Mouse (Mus musculus): Measurements from ENCODE around the gene Cdadc1. TPM values are rescaled to one million over a fixed set of nuclear protein-coding genes. Genes with fewer than 3 reads are reported as not detected.
A peak's percentile ranks its signal among the peaks of the same experiment; 100 is the strongest.

The Cdadc1 gene
- 10 to 100 TPM; 42.0 to 49.1 TPM for total RNA-seq (2021)
- long read RNA-seq, transcript Cdadc1-207 (5 exons, 2,579 nt), result minor isoform, 16 of 49 reads
- long read RNA-seq, transcript Cdadc1-202 (10 exons, 2,202 nt), result major isoform, 21 of 49 reads
- long read RNA-seq, partial matches to known transcripts, result 4 of 49 reads
- long read RNA-seq, other reads (novel, unspliced or antisense), result 3 of 49 reads

DNA sequence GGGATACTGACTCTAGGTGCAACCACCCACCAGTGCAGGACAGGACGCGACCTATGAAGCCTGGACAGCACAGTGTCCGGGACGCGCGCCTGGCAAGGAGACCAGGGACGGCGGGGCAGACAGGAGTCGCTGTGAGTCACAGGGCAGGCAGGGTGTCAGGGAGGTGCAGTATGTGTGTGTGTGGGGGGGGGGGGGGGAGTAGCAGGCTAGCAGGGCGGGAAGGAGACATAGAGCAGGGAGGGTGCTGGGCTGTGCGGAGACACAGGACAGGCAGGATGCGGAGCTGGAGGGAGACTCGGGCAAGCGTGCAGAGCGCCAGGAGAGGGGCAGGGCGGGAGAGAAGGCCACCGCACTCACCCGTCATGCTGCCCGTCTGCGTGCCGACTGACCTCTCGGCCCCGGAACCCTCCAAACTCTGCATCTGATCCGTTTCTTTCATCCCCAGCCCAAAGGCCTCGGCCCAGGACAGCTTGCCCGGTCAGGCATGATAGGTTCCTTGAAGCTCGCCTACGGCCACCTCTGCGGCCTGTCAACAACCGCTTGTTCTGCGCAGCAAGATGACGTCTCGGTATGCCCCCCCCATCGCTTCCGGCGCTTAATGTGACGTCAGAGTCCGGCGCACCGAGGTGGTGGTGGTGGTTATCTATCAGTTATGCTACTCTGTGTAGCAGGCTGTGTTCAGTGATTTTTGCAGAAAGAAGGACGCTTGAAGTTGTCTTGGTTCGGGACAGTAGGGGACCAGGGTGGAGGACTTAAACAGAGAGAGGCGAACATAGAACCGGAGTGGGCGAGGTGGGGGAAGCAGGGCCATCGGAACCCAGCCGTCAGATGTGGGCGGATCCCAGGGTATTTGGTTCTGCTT lies at the start of gene Cdadc1:
Cdadc1 (minus strand) TSS at position 562 of the 862 bp plus-strand sequence.
- DNase-seq (ENCODE audit: low spot score in 2 of 2), result peak; percentile 99

DNA sequence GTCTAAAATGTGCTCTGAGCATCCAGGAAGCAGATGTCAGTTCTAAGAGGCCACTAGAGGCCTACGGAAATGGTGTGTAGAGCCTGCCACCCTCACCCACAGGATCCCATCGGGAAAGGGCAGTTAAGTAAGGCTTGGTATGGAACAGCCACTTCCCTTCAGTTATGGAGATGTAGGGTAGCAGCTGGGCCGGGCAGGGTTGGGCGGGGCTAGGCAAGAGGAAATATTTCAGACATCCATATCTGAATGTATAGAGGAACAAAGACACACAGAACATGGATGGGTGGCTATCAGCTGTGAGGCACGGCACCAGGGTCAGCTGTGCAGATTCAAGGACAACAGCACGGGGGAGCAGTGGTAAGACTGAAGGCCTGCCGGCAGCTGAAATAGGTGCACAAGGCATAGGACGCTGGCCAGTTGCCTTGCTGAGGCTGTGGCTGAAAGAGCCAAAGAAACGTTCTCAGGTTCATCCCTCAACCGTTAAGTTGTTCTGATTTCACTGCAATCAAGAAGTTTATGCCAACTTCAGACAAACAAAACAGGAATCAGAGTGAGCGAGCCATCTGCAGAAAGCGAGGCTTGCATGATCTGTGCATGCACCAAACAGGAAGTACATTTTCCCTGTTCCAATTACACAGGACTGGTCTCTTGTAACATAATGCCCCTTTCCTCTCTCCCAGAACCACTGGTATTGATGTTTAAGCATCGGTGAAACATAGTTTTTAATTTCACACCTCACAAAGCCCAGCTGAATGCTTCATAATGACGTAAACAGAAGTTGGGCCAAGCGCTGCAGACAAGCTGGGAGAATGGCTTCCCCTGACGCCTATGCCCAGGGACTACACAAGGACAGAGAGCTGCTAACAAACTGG lies 49.3 kb upstream of the Cdadc1 start:
- no peak for DNase-seq (ENCODE audit: low spot score in 2 of 2)

DNA sequence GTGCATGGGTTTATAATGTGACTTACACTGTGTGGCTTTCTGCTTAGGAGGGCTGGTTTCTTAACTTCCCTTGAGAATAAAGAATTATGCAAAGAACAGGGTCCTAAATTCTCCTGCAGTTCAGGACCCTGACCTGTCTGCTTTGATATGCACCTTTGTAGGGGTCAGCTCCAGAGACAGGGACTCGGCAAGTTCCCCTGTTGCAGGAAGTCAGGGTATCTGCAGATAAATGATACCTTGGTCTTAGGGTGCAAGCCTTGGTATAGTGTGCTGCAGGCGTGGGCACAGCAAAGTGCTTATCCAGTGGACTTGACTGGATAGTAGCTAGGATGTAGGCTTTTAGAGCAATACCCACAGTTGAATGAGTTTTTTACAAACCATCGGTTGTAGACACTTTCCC lies 47.1 kb upstream of the Cdadc1 start:
- DNase-seq (ENCODE audit: low spot score in 2 of 2), result no peak

DNA sequence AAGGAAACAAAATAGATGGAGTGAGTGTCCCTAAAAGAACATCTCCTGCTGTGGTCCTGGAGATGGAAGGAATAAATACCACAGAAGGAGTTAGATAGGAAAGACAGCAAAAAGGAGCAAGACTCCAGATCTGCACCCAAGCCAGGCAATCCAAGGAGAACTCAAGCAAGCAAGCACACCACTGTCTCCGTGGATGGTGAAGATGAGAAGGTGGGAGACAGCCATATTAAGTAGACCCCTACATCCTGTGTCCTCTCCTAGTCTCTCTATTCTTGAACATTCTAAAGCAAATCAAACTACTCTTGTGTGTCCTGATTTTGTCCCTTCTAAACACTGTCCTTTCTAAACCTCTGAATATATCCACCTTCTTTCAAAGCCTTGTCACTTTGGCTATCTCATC lies 46.4 kb upstream of the Cdadc1 start:
- no peak for DNase-seq (ENCODE audit: low spot score in 2 of 2)

DNA sequence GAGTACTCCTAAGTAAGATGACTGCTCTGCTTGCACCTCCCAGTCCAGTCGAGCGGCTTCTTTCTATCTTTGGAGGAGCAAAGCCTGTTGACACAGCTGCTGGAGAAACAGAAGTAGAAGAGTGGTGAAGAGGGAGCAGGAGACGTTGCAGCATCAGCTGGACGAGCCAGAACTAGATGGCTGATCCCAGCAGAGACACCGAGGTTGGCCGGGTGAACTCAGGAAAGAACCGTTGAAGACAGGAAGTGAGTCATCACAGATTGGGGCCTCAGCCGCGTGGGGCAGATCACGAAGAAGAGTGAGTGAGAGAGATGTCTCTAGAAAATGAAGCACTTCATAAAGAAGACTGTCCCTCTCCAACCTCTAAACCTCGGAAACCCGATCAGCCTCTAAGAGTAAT lies 45.8 kb upstream of the Cdadc1 start:
- no peak for DNase-seq (ENCODE audit: low spot score in 2 of 2)

DNA sequence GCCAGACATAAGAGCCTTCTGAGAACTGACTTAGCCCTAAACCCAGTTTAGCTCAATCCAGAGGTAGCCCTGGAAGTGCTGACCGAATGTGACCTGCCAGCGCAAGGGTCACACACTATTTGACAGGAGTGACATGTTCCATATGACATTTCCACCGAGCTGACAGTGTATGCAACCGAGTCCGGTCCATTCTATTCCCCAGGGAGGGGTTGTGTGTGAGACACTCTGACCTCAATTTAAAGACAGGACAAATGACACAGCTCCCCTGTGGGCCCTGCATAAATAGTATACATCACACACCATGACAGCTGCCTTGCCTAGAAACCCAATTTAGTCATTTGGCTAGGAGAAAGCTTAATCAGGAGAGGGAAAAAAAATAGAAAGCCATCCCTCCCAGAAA lies 44.1 kb upstream of the Cdadc1 start:
- no peak for DNase-seq (ENCODE audit: low spot score in 2 of 2)

DNA sequence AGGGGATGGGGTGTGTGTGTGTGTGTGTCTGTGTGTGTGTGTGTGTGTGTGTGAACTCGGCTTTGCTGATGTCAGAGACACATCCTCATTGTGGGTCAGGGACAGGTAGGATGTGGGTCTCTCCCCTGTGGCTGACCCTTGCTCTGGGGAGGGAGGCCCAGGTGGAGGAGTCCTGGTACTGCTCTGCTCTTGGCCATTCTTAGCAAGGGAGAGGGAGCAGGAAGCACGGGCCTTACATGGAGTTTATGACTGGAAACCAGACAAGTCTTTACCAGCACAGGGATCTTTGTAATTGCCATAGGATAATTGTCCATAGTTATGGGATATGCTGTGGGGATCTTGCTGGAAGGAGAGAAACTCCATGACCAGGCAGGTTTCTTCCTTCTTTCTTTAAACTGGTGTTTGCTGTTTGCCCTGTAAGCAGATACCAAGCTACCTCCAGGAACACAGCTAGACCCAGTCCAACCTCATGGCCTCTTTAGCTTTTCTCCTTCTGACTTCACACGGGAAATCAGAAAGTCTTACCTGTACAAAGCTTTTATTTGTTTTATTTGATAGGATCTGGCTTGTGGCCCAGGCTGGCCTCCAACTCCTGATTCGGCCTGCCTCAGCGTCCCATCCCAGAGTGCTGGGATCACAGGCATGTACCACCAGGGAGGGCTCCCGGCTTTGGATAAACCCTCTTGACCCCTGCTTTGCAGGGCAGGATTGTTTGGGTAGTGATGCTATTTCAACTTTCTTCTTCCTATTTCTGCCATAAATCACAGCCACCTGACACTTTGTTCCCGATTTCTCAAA lies 41.3 kb upstream of the Cdadc1 start:
- DNase-seq (ENCODE audit: low spot score in 2 of 2), result no peak

DNA sequence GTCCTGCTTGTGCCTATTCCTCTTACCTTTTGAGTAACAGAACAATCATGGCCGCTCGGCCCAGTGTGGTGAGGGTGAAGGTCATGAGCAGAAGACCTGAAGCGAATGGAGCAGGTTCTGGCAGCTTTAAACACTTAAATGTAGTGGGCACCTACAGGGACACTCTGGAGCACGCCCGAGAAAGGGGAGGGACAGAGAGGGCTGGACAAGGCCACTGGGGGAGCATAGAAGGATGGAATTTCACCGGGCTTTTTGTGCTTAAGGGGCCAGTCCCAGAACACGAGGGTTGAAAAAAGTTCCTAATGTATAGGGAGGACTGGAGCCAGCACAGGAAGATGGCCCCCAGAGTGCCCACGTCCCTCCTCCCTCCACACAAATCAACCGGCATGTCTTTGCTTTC lies 36.2 kb upstream of the Cdadc1 start:
- no peak for DNase-seq (ENCODE audit: low spot score in 2 of 2)

DNA sequence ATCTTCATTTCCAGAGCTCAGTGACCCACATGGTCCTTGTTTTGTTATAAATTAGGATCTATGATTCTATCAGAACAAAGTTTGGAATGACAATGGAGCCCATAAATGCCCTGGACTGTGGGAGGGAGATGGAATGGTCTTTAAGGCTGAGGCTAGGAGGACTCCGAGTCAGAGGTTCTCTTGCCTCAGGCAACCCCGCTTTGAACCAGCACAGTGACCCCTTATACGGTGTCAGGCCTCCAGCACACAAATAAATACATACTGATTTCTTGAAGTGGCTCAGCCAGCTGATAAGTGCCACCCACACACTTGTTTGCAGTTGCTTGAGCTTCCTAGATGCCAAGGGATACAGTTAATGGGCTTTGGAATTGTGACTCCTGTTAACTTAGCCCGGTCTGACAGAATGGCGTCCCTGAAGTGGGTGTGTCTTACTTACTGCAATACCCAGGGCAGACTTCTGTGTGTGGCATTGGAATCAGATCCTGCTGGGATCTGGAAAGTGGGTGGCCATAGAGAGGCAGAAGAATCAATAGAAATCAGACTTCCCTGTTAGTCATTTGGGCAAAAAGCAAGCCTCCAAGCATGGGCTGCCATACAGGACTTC lies 35.6 kb upstream of the Cdadc1 start:
- DNase-seq (ENCODE audit: low spot score in 2 of 2), result no peak

DNA sequence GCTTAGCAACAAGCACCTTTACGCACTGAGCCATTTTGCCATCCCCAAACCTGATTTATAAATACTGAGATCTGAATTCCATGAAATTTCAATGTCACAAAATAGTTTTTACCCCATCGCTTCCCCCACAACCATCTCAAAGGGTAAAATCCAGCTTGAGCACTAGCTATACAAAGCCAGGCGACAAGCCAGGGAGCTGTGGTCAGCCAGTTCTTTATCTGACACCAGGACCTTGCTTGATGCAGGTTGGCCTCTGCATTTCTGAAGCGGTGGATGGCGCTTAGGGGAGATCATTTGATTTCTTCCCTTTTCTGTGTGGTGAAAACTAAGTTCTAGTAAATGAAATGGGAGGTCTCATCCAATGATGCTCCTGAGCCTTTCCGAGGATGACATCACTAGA lies 34.3 kb upstream of the Cdadc1 start:
- no peak for DNase-seq (ENCODE audit: low spot score in 2 of 2)

DNA sequence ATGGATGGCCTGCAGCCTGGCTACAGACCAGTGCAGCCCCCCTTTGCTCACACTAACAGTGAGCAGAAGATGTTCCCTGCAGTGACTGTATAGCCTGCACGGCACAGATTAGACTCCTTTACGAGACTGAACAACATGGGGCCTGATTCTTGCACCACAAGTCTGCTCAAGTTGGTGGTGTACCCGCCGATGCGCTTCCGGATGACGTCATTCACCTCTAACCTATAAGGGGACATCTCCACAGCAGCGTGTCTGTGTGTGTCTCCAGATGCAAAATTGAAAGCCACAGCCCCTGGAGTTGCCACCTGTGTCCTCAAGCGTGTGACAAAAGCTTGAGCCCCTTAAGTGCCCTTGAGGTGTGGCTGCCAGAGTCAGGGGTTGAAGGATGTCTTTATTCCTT lies 32.3 kb upstream of the Cdadc1 start:
- no peak for DNase-seq (ENCODE audit: low spot score in 2 of 2)

DNA sequence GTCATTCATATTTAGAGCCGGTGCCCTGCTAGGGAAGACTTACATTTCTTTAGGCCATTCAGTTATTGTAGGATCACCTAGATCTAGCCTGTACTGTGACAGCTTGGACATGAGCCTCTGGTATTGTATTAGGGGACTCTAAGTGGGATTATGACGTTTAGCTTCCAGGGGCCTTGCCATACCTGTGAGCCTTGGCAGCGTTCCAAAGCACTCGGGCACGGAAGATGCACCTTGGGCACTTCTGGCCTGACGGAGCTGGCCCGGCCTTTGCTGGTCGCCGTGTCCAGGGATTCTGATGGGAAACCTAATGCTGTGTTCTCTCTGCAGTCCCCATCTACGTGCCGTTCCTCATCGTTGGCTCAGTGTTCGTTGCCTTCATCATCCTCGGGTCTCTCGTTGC lies 31.5 kb upstream of the Cdadc1 start:
- DNase-seq (ENCODE audit: low spot score in 2 of 2), result no peak

DNA sequence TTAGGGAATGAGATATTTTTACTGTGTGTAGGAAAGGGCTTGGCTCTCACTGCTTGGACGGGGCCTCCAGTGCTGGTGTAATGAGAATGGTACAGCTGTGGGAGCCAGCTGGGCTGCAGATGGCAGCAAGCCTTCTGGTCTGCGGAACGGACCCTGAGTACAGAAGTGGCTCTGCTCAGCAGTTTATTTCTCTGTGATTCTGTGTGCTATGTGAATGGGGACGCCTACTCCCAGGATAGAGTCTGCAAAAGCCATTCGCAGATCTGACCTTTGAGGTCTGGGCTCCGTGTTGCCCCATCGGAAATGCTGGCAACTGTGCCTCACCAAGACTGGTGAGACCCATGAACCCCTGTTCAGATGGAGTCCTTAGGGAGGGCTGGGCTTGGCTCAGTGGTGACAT lies 30.1 kb upstream of the Cdadc1 start:
- peak; percentile 38 to 51 for DNase-seq (ENCODE audit: low spot score in 2 of 2)

DNA sequence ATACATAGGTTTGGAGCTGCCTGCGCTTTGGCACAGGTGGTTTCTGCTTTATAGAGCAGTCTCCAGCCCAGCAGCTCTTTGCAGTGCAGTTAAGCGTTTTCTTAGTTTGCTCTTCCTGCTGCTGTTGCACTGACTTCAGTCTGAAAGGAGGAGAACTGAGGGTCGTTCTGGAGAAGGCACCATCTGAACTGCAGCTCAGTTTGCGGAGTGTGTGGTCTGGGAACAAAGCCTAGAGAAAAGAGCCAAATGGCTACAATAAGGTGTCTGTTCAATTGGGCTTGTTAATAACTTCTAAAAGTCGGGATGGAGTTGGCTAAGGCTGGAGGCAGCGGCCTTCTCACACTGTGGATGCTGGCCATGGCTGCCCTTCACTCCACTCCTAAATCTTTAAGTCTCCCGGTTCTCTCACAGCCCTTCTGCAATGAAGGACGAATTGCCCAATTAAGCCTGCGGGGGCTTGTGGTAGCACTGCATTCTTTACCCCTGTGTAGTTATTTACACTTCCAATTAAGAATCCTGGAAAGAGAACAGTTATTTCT lies 29.5 kb upstream of the Cdadc1 start:
- DNase-seq (ENCODE audit: low spot score in 2 of 2), result no peak

DNA sequence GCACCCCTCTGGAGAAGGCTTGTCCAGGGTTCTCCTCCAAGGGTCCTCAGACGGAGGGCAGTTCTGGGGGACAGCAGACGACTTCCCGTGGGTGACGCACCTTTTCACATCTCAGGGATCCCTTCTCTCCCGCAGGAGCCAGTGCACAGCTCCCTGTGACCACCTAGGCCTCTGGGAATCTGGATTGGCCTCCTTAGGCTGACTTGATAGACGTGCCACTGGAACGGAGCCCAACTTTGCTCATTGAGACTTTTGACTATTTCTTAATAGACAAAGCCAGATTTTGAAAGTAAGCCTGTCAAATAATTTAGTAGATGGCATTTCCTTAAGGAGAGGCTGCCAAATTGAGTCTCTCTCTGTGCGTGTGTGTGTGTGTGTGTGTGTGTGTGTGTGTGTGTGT lies 29.0 kb upstream of the Cdadc1 start:
- DNase-seq (ENCODE audit: low spot score in 2 of 2), result peak in 1 of 2 experiments; percentile 32

DNA sequence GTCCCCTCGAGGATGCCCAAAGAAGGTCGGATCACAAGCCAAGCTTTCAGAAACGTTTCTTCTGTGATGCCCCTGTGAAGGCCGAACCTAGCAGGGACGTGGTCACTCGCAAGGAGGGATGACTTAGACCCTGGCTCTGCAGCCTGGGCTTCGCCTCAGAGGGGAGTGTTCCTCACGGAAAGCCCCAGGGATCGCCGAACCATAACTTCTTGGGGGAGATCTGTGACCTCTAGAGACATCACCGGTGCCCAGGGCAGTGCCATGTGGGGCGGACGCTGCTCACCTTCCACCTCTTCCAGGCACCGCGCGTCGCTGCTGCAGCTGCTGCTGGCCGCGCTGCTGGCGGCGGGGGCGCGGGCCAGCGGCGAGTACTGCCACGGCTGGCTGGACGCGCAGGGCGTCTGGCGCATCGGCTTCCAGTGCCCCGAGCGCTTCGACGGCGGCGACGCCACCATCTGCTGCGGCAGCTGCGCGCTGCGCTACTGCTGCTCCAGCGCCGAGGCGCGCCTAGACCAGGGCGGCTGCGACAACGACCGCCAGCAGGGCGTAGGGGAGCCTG lies 28.1 kb upstream of the Cdadc1 start:
- peak; percentile 42 to 47 for DNase-seq (ENCODE audit: low spot score in 2 of 2)

DNA sequence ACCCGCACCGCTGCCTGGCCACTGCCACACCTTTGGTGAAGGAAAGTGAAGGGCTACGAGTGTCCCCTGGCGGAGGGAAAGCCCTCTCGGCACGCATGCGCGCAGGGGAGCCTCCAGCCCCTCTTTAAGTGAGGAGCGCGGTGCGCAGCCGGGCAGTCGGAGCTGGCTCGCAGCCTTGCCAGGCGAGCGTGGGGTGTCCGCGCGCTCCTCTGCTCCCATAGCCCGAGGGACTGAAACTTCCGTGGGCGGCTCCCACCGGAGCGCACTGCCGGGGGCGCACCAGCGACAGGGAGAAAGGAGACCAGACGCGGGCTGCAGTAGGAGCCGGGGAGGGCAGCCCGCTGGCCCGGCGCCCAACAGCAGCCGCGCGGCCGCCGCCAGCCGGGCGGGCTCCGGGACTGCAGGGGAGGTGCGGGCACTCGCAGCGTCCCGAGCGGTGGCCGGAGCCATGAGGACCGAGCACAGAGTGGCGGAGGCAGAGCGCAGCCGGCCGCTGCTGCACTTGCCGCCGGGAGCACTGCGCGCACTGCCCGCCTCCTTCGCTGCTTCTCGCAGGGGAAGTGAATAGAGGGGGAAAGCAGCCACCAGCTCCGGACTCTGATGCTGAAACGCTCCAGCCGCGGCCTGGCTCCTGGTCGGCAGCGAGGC lies 27.5 kb upstream of the Cdadc1 start, which contains the start of gene Shisa2:
Shisa2 (plus strand) TSS at position 151 of the 648 bp plus-strand sequence.
- peak; percentile 74 to 81 for DNase-seq (ENCODE audit: low spot score in 2 of 2)

DNA sequence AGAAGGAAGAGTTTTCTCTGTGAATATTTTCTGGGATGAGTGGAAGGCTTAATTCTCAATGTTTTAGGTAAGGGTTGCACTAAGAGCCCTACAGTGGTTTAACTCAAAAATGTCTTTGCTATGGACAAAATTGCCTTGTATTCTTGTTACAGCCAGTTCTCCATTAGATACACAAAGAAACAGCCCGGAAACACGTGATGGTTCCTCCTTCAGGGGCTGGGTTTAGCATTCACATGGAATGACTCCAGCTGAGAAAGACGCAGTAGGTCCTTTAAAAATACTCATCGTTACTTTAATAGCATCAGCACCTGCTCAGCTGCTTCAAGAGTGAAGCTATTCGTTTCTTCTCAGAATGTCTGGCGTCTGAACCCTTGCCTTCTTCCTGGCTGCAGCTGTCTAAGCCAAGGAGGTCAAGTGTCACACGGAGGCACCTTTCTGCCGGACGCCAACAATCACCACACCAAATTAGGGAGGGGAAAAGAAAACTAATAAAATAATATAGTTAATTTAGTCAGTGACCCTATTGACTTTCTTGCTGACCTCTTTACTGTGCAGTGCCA lies 26.6 kb upstream of the Cdadc1 start:
- DNase-seq (ENCODE audit: low spot score in 2 of 2), result no peak

DNA sequence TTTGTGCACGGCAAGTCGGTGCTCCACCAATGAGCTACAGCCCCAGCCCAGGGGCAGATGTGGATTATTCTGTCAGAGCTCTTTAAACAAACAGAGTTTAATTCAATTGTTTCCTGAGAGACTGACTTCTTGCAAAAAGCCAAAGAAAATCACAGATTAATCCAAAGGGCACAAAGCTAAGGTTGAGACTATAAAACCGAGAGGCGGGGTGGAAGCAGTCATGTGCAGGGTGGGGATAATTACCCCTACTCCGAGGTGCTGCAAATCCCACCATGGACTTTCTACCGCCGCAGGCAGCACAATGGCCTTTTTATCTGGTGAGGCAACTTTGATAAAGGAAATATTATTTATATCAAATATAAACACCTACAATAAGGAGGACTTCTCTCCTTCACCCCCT lies 19.0 kb upstream of the Cdadc1 start:
- no peak for DNase-seq (ENCODE audit: low spot score in 2 of 2)
